Mouse (Mus musculus): ENCODE measurements around the gene Slc3a1.

DNA sequence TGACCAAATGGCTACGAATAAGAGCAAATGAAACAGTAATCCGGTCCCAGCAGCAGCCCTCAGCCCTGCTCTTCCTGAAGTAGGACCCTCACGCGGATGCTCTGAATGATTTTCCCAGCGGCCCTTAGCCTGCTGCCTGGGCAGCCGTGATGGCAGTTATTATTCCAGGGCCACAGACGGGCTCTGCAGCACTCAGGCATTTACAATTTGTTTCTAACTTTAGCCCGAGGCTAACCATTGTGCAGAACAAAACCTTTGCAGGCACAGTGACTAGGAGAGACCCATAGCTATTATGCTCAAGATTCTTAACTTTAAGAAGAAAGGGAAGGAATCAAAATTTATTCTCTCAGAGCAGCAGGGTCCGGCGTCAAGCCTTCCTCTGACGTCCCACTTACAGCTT, 44.2 kb downstream of the Slc3a1 start:
- TF ChIP-seq CTCF (IDR thresholded peaks at IDR 0.05) (no peak), EP300 (IDR thresholded peaks at IDR 0.05) (no peak)
